Mouse (Mus musculus): Measurements from ENCODE around the gene Egfr.

DNA sequence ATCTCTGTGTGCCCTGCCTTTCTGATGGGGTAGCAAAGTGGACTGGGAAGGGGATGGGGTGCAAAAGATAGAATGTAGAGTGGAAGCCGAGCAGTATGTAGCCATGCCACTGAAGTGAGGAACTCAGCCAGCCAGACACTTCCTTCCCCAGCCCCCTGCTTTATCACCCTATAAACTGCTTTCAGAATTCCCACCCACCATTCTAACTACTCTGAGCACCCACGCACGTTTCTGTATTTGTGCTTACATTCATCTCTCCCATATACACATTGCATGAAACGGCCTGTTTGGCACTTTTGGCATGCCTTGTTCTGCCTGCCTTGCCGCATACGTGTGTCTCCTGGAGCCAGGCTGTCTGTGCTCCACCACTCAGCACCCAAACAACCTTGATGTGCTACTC, 109.0 kb downstream of the Egfr start:
- TF ChIP-seq CTCF (IDR thresholded peaks at IDR 0.05; ENCODE audit: control insufficient read depth, insufficient read depth, insufficient replicate concordance, low read depth, low read length) (no peak), POLR2A (IDR thresholded peaks at IDR 0.05; ENCODE audit: control insufficient read depth, low read depth, low read length) (no peak)

All from testis, adult 2 months (tissue).